ENCODE assay signal across 7 mouse cellular contexts in the genomic region with DNA sequence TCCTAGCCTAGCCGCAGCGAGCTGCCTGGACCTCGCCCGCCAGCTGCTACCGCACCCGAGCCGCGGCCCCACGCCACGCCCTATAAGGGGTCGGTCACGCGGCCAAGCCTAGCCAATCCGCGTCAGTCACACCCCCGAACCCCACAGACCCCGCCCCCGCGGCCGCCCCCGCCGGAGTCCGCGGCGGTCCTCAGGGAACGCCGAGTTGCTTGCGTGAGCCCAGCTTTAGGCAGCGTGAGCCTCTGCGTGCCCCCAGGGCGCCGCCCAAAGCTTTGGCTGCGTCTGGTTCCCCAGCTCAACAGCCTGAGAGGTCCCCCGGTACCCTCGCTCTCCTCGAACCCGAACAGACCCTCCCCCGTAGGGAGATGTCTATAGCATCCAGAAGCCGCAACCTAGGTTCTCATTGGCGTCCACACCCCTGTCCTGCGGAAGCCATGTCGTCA. TPM values are rescaled to one million over a fixed set of nuclear protein-coding genes. Genes with fewer than 3 reads are reported as not detected.
A peak's percentile ranks its signal among the peaks of the same experiment; 100 is the strongest.
DNase-seq lines count a peak whose midpoint lies in the region; ATAC-seq and TF ChIP-seq lines count a peak whose summit lies in the region.

A gene (minus strand): TSS at position 38 of the 443 bp plus-strand sequence.

- no peak for TF ChIP-seq CTCF in forebrain, postnatal 0 days (IDR thresholded peaks at IDR 0.05; ENCODE audit: low read depth)

- H3K27me3 ChIP-seq in forebrain, postnatal 0 days (ENCODE audit: insufficient read depth, low read length), result peaks cover 3% of the 10 kb centered on the region; the same call in 1 of the 2 replicates
- peaks cover 20% of the 10 kb centered on the region for H3K27me3 ChIP-seq in hindbrain, embryonic 13.5 days
- peaks cover 40% of the 10 kb centered on the region for H3K27me3 ChIP-seq in midbrain, embryonic 12.5 days

- peak; percentile 91 for ATAC-seq in forebrain, postnatal 0 days
- peak; percentile 92 for ATAC-seq in hindbrain, embryonic 13.5 days (ENCODE audit: low FRiP score)
- peak; percentile 95 for ATAC-seq in midbrain, embryonic 12.5 days (ENCODE audit: low FRiP score, low read depth)

- intact Hi-C loops in left cerebral cortex, postnatal 25 days (cut with DNase I), result loop anchor here (2.0 to 10.0 kb wide), 3 partner anchors 44 to 356 kb away; no protein-coding TSS in a partner anchor

- no peaks in the 10 kb centered on the region; the same call in 1 of the 2 replicates for H3K4me1 ChIP-seq in forebrain, postnatal 0 days (ENCODE audit: insufficient read depth)
- peaks cover 44% of the 10 kb centered on the region for H3K4me1 ChIP-seq in hindbrain, embryonic 13.5 days (replicated peaks)
- H3K4me1 ChIP-seq in midbrain, embryonic 12.5 days, result peaks cover 10% of the 10 kb centered on the region

- peak within 1 kb of the TSS; percentile 77 for H3K4me2 ChIP-seq in forebrain, postnatal 0 days (ENCODE audit: low read depth)
- H3K4me2 ChIP-seq in hindbrain, embryonic 13.5 days, result peak within 1 kb of the TSS; percentile 94
- peak within 1 kb of the TSS; percentile 97 for H3K4me2 ChIP-seq in midbrain, embryonic 12.5 days (replicated peaks)

- H3K4me3 ChIP-seq in forebrain, postnatal 0 days (ENCODE audit: low read depth, low read length), result peak within 1 kb of the TSS; percentile 82
- peak within 1 kb of the TSS; percentile 85 for H3K4me3 ChIP-seq in hindbrain, embryonic 13.5 days
- H3K4me3 ChIP-seq in midbrain, embryonic 12.5 days, result peak within 1 kb of the TSS; percentile 72

- no peaks in the 10 kb centered on the region for H3K9me3 ChIP-seq in forebrain, postnatal 0 days (ENCODE audit: low read length)
- no peaks in the 10 kb centered on the region for H3K9me3 ChIP-seq in hindbrain, embryonic 13.5 days
- no peaks in the 10 kb centered on the region for H3K9me3 ChIP-seq in midbrain, embryonic 12.5 days

- peak within 1 kb of the TSS; percentile 83 for H3K27ac ChIP-seq in forebrain, postnatal 0 days (ENCODE audit: low read depth, low read length)
- peak within 1 kb of the TSS; percentile 90 for H3K27ac ChIP-seq in hindbrain, embryonic 13.5 days
- peak within 1 kb of the TSS; percentile 72 for H3K27ac ChIP-seq in midbrain, embryonic 12.5 days (replicated peaks)

- peak; percentile 42 for DNase-seq in adrenal gland, adult 8-10 months
- peak; percentile 94 to 95 for DNase-seq in cerebellum, adult 18-20 months
- peak; percentile 93 for DNase-seq in forebrain, postnatal 0 days
- peak; percentile 92 to 95 for DNase-seq in left cerebral cortex, postnatal 25 days (ENCODE audit: low spot score in 2 of 2)
- peak; percentile 61 to 79 for DNase-seq in spleen, postnatal 4 days (ENCODE audit: low spot score in 2 of 2)

- 1% methylated on average over 42 of the region's 42 CpGs for WGBS in forebrain, postnatal 0 days
- under 1% methylated on average over 42 of the region's 42 CpGs for WGBS in hindbrain, embryonic 13.5 days
- WGBS in midbrain, embryonic 12.5 days, result under 1% methylated on average over 42 of the region's 42 CpGs

- peaks cover 9% of the 10 kb centered on the region for H3K36me3 ChIP-seq in forebrain, postnatal 0 days (ENCODE audit: insufficient read depth)
- peaks cover 7% of the 10 kb centered on the region for H3K36me3 ChIP-seq in hindbrain, embryonic 13.5 days
- no peaks in the 10 kb centered on the region for H3K36me3 ChIP-seq in midbrain, embryonic 12.5 days

- H3K9ac ChIP-seq in forebrain, postnatal 0 days, result peak within 1 kb of the TSS; percentile 84
- peak within 1 kb of the TSS; percentile 92 for H3K9ac ChIP-seq in hindbrain, embryonic 13.5 days
- H3K9ac ChIP-seq in midbrain, embryonic 12.5 days (replicated peaks), result peak within 1 kb of the TSS; percentile 68

RNA-seq across cellular contexts. Expression of the gene that starts here (rescaled TPM):
- total RNA-seq in adrenal gland, adult 8-10 months (2022), result 1 to 10 TPM; 3.1 to 5.4 (median 4.2) TPM
- total RNA-seq in forebrain, postnatal 0 days (2014; rRNA removed), result 40.4 and 41.7 TPM in 2 replicates
- 4.1 and 7.9 TPM in 2 replicates for polyA plus RNA-seq in forebrain, postnatal 0 days (2015; fragmentation: Nextera tagmentation; extraction: Ambion mirVana)
- polyA plus RNA-seq in hindbrain, embryonic 13.5 days (2015; fragmentation: Nextera tagmentation; extraction: Ambion mirVana), result 10.9 and 11.5 TPM in 2 replicates
- 10 to 100 TPM; 87.9 to 95.9 TPM for total RNA-seq in left cerebral cortex, postnatal 25 days (2021)
- polyA plus RNA-seq in midbrain, embryonic 12.5 days (2016; fragmentation: Nextera tagmentation; extraction: Ambion mirVana), result 3.3 and 7.0 TPM in 2 replicates

Comparison
In these comparisons a context has a peak if more than half of its experiments do, and no peak if none do; other contexts are left out.
1. Peak in every context shown above with its lines: DNase-seq, ATAC-seq, H3K4me3 ChIP-seq and H3K27ac ChIP-seq.
2. DNase-seq: peak in every context shown above with its lines; median percentile 94 in cerebellum, adult 18-20 months; 94 in left cerebral cortex, postnatal 25 days; 93 in forebrain, postnatal 0 days; 70 in spleen, postnatal 4 days; 42 in adrenal gland, adult 8-10 months.